In the genomic region with DNA sequence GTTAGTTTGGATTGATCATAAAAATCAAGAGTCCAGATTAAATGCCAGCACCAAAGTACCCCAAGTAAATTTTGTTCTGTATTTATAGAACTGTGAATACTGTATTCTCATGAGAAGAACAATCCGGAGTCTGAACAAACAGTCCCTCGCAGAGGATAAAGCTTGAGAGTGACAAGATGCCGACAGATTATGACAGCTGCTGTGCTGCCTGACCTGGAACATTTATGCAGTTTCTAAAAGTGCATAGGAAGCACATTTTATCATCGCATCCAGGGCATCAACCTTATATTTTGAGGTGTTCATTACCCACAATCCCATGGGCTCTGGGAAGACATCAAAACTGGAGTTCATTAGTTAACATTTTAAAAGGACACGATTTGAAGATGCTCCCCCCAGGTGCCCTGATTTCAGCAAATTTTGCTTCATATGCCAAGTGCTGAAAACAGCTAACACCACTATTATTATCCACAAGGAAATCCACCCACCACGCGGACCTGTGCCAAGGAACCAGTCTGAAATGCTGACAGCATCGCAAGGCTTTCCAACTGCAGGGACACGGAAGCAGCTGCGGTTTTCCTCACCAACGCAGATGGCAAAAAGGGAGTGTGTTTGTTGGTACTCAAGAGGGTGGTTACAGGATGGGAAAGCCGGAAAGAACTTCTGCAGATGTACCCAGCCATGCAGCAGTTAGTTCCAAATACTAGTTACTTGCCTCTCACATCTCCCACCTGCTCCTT, we compare ENCODE assay signal across 11 mouse cellular contexts.
DNase-seq lines count a peak whose midpoint lies in the region; ATAC-seq and TF ChIP-seq lines count a peak whose summit lies in the region.
"Had no signal": no experiment of that assay in that cellular context is flagged by ENCODE, and none has a peak within 500 bp of the region (broad histone marks: within the 10 kb centered on the region; RNA-seq: fewer than 3 reads in every experiment).

No protein-coding gene starts in this region.

- H3K4me3 ChIP-seq in hindbrain, embryonic 16.5 days (ENCODE audit: low read length): no peak overlapping the region
- no peak overlapping the region for H3K4me3 ChIP-seq in hindbrain, embryonic 12.5 days
- H3K4me3 ChIP-seq in stomach, postnatal 0 days (ENCODE audit: low read depth, low read length): no peak overlapping the region
- H3K4me3 ChIP-seq: heart, embryonic 15.5 days; liver, embryonic 13.5 days; megakaryocyte, embryonic 14.5 days had no signal

- no peak overlapping the region for H3K27ac ChIP-seq in hindbrain, embryonic 16.5 days (ENCODE audit: low read depth, low read length)
- no peak overlapping the region for H3K27ac ChIP-seq in hindbrain, embryonic 12.5 days
- H3K27ac ChIP-seq in stomach, postnatal 0 days (replicated peaks): no peak overlapping the region
- H3K27ac ChIP-seq: heart, embryonic 15.5 days; liver, embryonic 13.5 days had no signal

- peak; percentile 77 to 86 for DNase-seq in frontal cortex, postnatal 14 days (ENCODE audit: low spot score in 2 of 2)
- peak; percentile 85 to 92 for DNase-seq in left cerebral cortex, adult 18-20 months (ENCODE audit: low spot score in 2 of 2)
- peak; percentile 77 for DNase-seq in right cerebral cortex, postnatal 4 days
- no peak for DNase-seq in stomach, postnatal 0 days (ENCODE audit: low spot score)
- no peak for DNase-seq in urinary bladder, postnatal 4 days (ENCODE audit: low spot score in 2 of 2)
- DNase-seq: liver, embryonic 13.5 days had no signal

- no peak overlapping the region for H3K9ac ChIP-seq in hindbrain, embryonic 16.5 days (ENCODE audit: low read depth, low read length)
- H3K9ac ChIP-seq in hindbrain, embryonic 12.5 days: no peak overlapping the region
- H3K9ac ChIP-seq in stomach, postnatal 0 days (ENCODE audit: low read length): no peak overlapping the region
- H3K9ac ChIP-seq: heart, embryonic 15.5 days; liver, embryonic 13.5 days had no signal

- ATAC-seq in hindbrain, embryonic 16.5 days: no peak
- ATAC-seq in hindbrain, embryonic 12.5 days (ENCODE audit: low FRiP score): no peak
- ATAC-seq in stomach, postnatal 0 days (ENCODE audit: low FRiP score, low TSS enrichment): no peak
- ATAC-seq: activated CD4-positive, CD25-positive, alpha-beta regulatory T cell, adult 4 months had no signal

- WGBS in hindbrain, embryonic 16.5 days: 64% methylated on average over 12 of the region's 12 CpGs
- WGBS in hindbrain, embryonic 12.5 days: 82% methylated on average over 12 of the region's 12 CpGs
- WGBS in stomach, postnatal 0 days: 81% methylated on average over 12 of the region's 12 CpGs

- H3K27me3 ChIP-seq in hindbrain, embryonic 16.5 days (replicated peaks; ENCODE audit: control insufficient read depth, insufficient read depth, low read length): no peaks in the 10 kb centered on the region
- H3K27me3 ChIP-seq in hindbrain, embryonic 12.5 days: no peaks in the 10 kb centered on the region
- H3K27me3 ChIP-seq in stomach, postnatal 0 days (ENCODE audit: control insufficient read depth, insufficient read depth, low read length): no peaks in the 10 kb centered on the region
- H3K27me3 ChIP-seq: heart, embryonic 15.5 days; liver, embryonic 13.5 days; megakaryocyte, embryonic 14.5 days had no signal

- no peaks in the 10 kb centered on the region for H3K36me3 ChIP-seq in hindbrain, embryonic 16.5 days (ENCODE audit: control insufficient read depth, insufficient read depth, low read length)
- H3K36me3 ChIP-seq in hindbrain, embryonic 12.5 days: no peaks in the 10 kb centered on the region
- no peaks in the 10 kb centered on the region for H3K36me3 ChIP-seq in stomach, postnatal 0 days (ENCODE audit: control insufficient read depth, insufficient read depth, low read length)
- H3K36me3 ChIP-seq: heart, embryonic 15.5 days; liver, embryonic 13.5 days had no signal

- no peaks in the 10 kb centered on the region for H3K9me3 ChIP-seq in hindbrain, embryonic 16.5 days (ENCODE audit: control insufficient read depth, low read length)
- H3K9me3 ChIP-seq in hindbrain, embryonic 12.5 days (replicated peaks): no peaks in the 10 kb centered on the region
- no peaks in the 10 kb centered on the region for H3K9me3 ChIP-seq in stomach, postnatal 0 days (ENCODE audit: control insufficient read depth, low read length)
- H3K9me3 ChIP-seq: heart, embryonic 15.5 days; liver, embryonic 13.5 days had no signal

- H3K4me1 ChIP-seq in hindbrain, embryonic 16.5 days (ENCODE audit: control insufficient read depth, insufficient read depth, low read depth, low read length): no peaks in the 10 kb centered on the region; the same call in 1 of the 2 replicates
- H3K4me1 ChIP-seq in hindbrain, embryonic 12.5 days: peaks cover 8% of the 10 kb centered on the region; the same call in 1 of the 2 replicates
- no peaks in the 10 kb centered on the region for H3K4me1 ChIP-seq in stomach, postnatal 0 days (replicated peaks; ENCODE audit: control insufficient read depth, insufficient read depth)
- H3K4me1 ChIP-seq: heart, embryonic 15.5 days; liver, embryonic 13.5 days; megakaryocyte, embryonic 14.5 days had no signal

- 0 out of 2 replicates have a peak overlapping the region, but pooled peaks have one; percentile 14 for H3K4me2 ChIP-seq in hindbrain, embryonic 16.5 days (ENCODE audit: low read length)
- no peak overlapping the region for H3K4me2 ChIP-seq in hindbrain, embryonic 12.5 days (replicated peaks)
- no peak overlapping the region for H3K4me2 ChIP-seq in stomach, postnatal 0 days (replicated peaks; ENCODE audit: low read depth)
- H3K4me2 ChIP-seq: heart, embryonic 15.5 days; liver, embryonic 13.5 days had no signal

- no peak for TF ChIP-seq EP300 in stomach, postnatal 0 days (optimal IDR thresholded peaks at IDR 0.05)

- no peak for TF ChIP-seq CTCF in stomach, postnatal 0 days (IDR thresholded peaks at IDR 0.05; ENCODE audit: low read depth)

Comparison
In these comparisons a context has a peak if more than half of its experiments do, and no peak if none do; other contexts are left out.
1. DNase-seq: peak in frontal cortex, postnatal 14 days (2 of 2), left cerebral cortex, adult 18-20 months (2 of 2) and right cerebral cortex, postnatal 4 days (single experiment); none in stomach, postnatal 0 days (single experiment) and urinary bladder, postnatal 4 days (0 of 2).